Mouse (Mus musculus): Measurements from ENCODE around the gene Dnajc1.

- TF ChIP-seq POLR2A (IDR thresholded peaks at IDR 0.05; ENCODE audit: extremely low read depth, insufficient read depth, low read length) (no peak), CTCF (IDR thresholded peaks at IDR 0.05; ENCODE audit: extremely low read depth, insufficient read depth, low read length) (no peak)
Observed at GRCm38 (mm10) chr2:18265736-18266135, 126.9 kb downstream of the Dnajc1 start.
